ENCODE assay signal across 19 mouse cellular contexts in the genomic region with DNA sequence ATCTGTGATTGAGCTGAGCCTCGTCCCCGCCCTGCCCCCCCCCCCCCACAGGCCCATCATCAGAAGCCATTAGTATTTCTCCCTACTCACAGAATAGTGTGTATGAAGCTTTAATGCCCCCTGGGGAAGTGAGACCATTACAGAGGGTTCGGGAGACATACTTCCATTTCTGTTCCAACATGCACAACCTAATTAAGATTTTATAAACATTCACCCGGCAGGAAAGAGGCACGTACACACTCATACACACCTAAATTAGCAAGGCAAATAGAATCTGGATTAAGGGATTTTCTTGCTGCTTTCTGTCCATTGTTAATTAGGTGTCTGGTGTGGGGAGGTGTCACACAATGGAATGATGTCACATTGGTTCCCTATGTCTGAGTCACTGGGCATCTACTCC.
DNase-seq lines count a peak whose midpoint lies in the region; ATAC-seq and TF ChIP-seq lines count a peak whose summit lies in the region.
"Had no signal": no experiment of that assay in that cellular context is flagged by ENCODE, and none has a peak within 500 bp of the region (broad histone marks: within the 10 kb centered on the region; RNA-seq: fewer than 3 reads in every experiment).

No protein-coding gene starts in this region.

- no peak for TF ChIP-seq CTCF in forebrain, postnatal 0 days (IDR thresholded peaks at IDR 0.05; ENCODE audit: low read depth)
- TF ChIP-seq CTCF in lung, postnatal 0 days (IDR thresholded peaks at IDR 0.05): no peak

- H3K4me2 ChIP-seq in forebrain, embryonic 14.5 days (ENCODE audit: low read length): no peak overlapping the region
- no peak overlapping the region for H3K4me2 ChIP-seq in forebrain, postnatal 0 days (ENCODE audit: low read depth)
- no peak overlapping the region for H3K4me2 ChIP-seq in neural tube, embryonic 13.5 days
- no peak overlapping the region for H3K4me2 ChIP-seq in midbrain, embryonic 15.5 days
- no peak overlapping the region for H3K4me2 ChIP-seq in lung, postnatal 0 days (replicated peaks; ENCODE audit: low read depth, low read length)
- H3K4me2 ChIP-seq: heart, embryonic 15.5 days; midbrain, embryonic 12.5 days had no signal

- H3K36me3 ChIP-seq in forebrain, embryonic 14.5 days (ENCODE audit: control insufficient read depth, insufficient read depth, low read length): no peaks in the 10 kb centered on the region
- no peaks in the 10 kb centered on the region for H3K36me3 ChIP-seq in forebrain, postnatal 0 days (ENCODE audit: insufficient read depth)
- H3K36me3 ChIP-seq in neural tube, embryonic 13.5 days: no peaks in the 10 kb centered on the region
- no peaks in the 10 kb centered on the region for H3K36me3 ChIP-seq in midbrain, embryonic 15.5 days (replicated peaks)
- no peaks in the 10 kb centered on the region for H3K36me3 ChIP-seq in lung, postnatal 0 days (ENCODE audit: insufficient read depth, low read length)
- H3K36me3 ChIP-seq: heart, embryonic 15.5 days; midbrain, embryonic 12.5 days had no signal

- H3K9me3 ChIP-seq in forebrain, embryonic 14.5 days (replicated peaks; ENCODE audit: control insufficient read depth, low read length): no peaks in the 10 kb centered on the region
- H3K9me3 ChIP-seq in forebrain, postnatal 0 days (ENCODE audit: low read length): no peaks in the 10 kb centered on the region
- no peaks in the 10 kb centered on the region for H3K9me3 ChIP-seq in neural tube, embryonic 13.5 days
- H3K9me3 ChIP-seq in midbrain, embryonic 15.5 days: no peaks in the 10 kb centered on the region
- no peaks in the 10 kb centered on the region for H3K9me3 ChIP-seq in lung, postnatal 0 days (ENCODE audit: low read length)
- H3K9me3 ChIP-seq: heart, embryonic 15.5 days; midbrain, embryonic 12.5 days had no signal

- H3K27me3 ChIP-seq in forebrain, embryonic 14.5 days (replicated peaks; ENCODE audit: control insufficient read depth, insufficient read depth, low read length): no peaks in the 10 kb centered on the region
- no peaks in the 10 kb centered on the region for H3K27me3 ChIP-seq in forebrain, postnatal 0 days (ENCODE audit: insufficient read depth, low read length)
- H3K27me3 ChIP-seq in neural tube, embryonic 13.5 days: peaks cover 3% of the 10 kb centered on the region; the same call in 1 of the 2 replicates
- peaks cover 5% of the 10 kb centered on the region; the same call in 1 of the 2 replicates for H3K27me3 ChIP-seq in midbrain, embryonic 15.5 days (replicated peaks)
- H3K27me3 ChIP-seq in lung, postnatal 0 days (replicated peaks; ENCODE audit: insufficient read depth, low read length): no peaks in the 10 kb centered on the region

- no peak overlapping the region for H3K9ac ChIP-seq in forebrain, embryonic 14.5 days (ENCODE audit: low read length)
- no peak overlapping the region for H3K9ac ChIP-seq in forebrain, postnatal 0 days
- H3K9ac ChIP-seq in neural tube, embryonic 13.5 days: no peak overlapping the region
- no peak overlapping the region for H3K9ac ChIP-seq in midbrain, embryonic 15.5 days
- H3K9ac ChIP-seq in lung, postnatal 0 days (replicated peaks; ENCODE audit: low read depth): no peak overlapping the region
- H3K9ac ChIP-seq: heart, embryonic 15.5 days; midbrain, embryonic 12.5 days had no signal

- no peak for ATAC-seq in forebrain, embryonic 14.5 days
- ATAC-seq in forebrain, postnatal 0 days: no peak
- 0 out of 2 replicates have a peak, but pooled peaks have one; percentile 17 for ATAC-seq in neural tube, embryonic 13.5 days (ENCODE audit: low read depth)
- no peak for ATAC-seq in midbrain, embryonic 15.5 days (replicated peaks)
- ATAC-seq in lung, postnatal 0 days: no peak
- ATAC-seq: CD4-positive, CD25-positive, alpha-beta regulatory T cell, adult 4 months had no signal

- TF ChIP-seq EP300 in lung, postnatal 0 days (IDR thresholded peaks at IDR 0.05): no peak

- WGBS in forebrain, embryonic 14.5 days: 6% methylated on average over 5 of the region's 5 CpGs
- 18% methylated on average over 5 of the region's 5 CpGs for WGBS in forebrain, postnatal 0 days
- 38% methylated on average over 5 of the region's 5 CpGs for WGBS in neural tube, embryonic 13.5 days
- WGBS in midbrain, embryonic 15.5 days: 19% methylated on average over 5 of the region's 5 CpGs
- 41% methylated on average over 5 of the region's 5 CpGs for WGBS in lung, postnatal 0 days

- peak overlapping the region; percentile 46; the same call in 1 of the 2 replicates for H3K27ac ChIP-seq in forebrain, embryonic 14.5 days (ENCODE audit: low read depth, low read length)
- H3K27ac ChIP-seq in forebrain, postnatal 0 days (ENCODE audit: low read depth, low read length): no peak overlapping the region
- peak overlapping the region; percentile 92 for H3K27ac ChIP-seq in neural tube, embryonic 13.5 days (replicated peaks)
- H3K27ac ChIP-seq in midbrain, embryonic 15.5 days: peak overlapping the region; percentile 57
- no peak overlapping the region for H3K27ac ChIP-seq in lung, postnatal 0 days (ENCODE audit: low read length)
- H3K27ac ChIP-seq: gastrocnemius, adult 2 months; heart, embryonic 15.5 days; kidney, postnatal 0 days had no signal

- no peak overlapping the region for H3K4me3 ChIP-seq in forebrain, embryonic 14.5 days (ENCODE audit: low read depth, low read length)
- H3K4me3 ChIP-seq in forebrain, postnatal 0 days (ENCODE audit: low read depth, low read length): no peak overlapping the region
- no peak overlapping the region for H3K4me3 ChIP-seq in neural tube, embryonic 13.5 days
- no peak overlapping the region for H3K4me3 ChIP-seq in midbrain, embryonic 15.5 days
- no peak overlapping the region for H3K4me3 ChIP-seq in lung, postnatal 0 days (ENCODE audit: low read depth, low read length)
- H3K4me3 ChIP-seq: gastrocnemius, adult 2 months; heart, embryonic 15.5 days; midbrain, embryonic 12.5 days had no signal

- peaks cover 37% of the 10 kb centered on the region for H3K4me1 ChIP-seq in forebrain, embryonic 14.5 days (ENCODE audit: control insufficient read depth, insufficient read depth, low read length)
- H3K4me1 ChIP-seq in forebrain, postnatal 0 days (ENCODE audit: insufficient read depth): peaks cover 17% of the 10 kb centered on the region; the same call in 1 of the 2 replicates
- H3K4me1 ChIP-seq in neural tube, embryonic 13.5 days (replicated peaks): peaks cover 45% of the 10 kb centered on the region
- H3K4me1 ChIP-seq in midbrain, embryonic 15.5 days: peaks cover 43% of the 10 kb centered on the region
- H3K4me1 ChIP-seq in lung, postnatal 0 days (ENCODE audit: insufficient read depth, low read depth, low read length): peaks cover 11% of the 10 kb centered on the region; the same call in 1 of the 2 replicates

- no peak for DNase-seq in forebrain, embryonic 14.5 days (ENCODE audit: low spot score)
- DNase-seq in forebrain, postnatal 0 days: no peak
- no peak for DNase-seq in neural tube, embryonic 10.5 days (ENCODE audit: extremely low spot score, low spot score)
- no peak for DNase-seq in left cerebral cortex, adult 18-20 months (ENCODE audit: low spot score in 2 of 2)
- DNase-seq in lung, postnatal 0 days (ENCODE audit: low spot score): no peak
- DNase-seq: adrenal gland, postnatal 25 days; cerebellum, adult 11 months; cerebellum, adult 9-11 months; gastrocnemius, adult 2 months; heart, postnatal 36 days; kidney, adult 2 months; lung, postnatal 10 days; thymus, postnatal 14 days had no signal

Comparison
In these comparisons a context has a peak if more than half of its experiments do, and no peak if none do; other contexts are left out.
1. H3K27ac ChIP-seq: peak in forebrain, embryonic 14.5 days (single experiment), neural tube, embryonic 13.5 days (single experiment) and midbrain, embryonic 15.5 days (single experiment); none in forebrain, postnatal 0 days (single experiment) and lung, postnatal 0 days (single experiment).